Mouse (Mus musculus) brain, adult 2 months (tissue): ENCODE measurements around the gene 1700003E16Rik.
A peak's percentile ranks its signal among the peaks of the same experiment; 100 is the strongest.

Experiments used
- DNase-seq: peaks from one replicate; pipeline ENCODE4 v3.0.0; 2011; ENCODE audit warnings: low read depth, low spot score

The 1700003E16Rik gene

GRCm38 (mm10) chr6:83206321-83206720 is 50.1 kb downstream of the 1700003E16Rik start:
- DNase-seq = no peak

DNA sequence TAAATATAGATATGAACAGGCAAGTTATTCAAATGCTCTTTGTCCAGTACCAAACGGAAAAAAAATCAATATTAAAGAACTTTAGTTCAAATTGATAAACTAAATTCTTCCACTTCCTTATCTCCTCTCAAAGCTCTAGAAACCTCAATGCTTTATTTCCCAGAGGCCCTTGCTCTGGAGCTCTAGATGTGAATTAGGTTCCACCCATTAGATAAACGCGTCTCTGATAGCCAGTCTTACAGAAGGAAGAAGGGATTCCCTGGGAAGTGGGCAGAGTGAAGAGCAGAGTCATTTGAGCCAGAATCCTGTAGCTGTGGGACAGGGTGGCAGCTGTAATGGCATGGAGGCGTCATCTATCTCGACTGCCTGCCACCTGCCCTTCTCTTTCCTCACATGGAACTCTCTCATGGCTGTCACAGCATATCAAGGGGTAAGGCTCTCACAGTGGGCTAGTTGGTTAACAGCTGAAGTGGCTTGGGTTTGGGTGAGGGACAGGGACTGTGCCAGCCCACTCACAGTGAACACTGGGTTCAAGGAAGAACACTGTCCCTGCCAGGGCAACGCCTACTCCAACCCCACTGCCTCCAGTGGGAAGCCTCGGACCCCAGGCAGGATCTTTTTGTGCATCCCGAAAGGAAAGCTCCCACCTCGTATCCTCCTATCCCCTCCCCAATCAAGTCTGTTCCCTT is 51.3 kb downstream of the 1700003E16Rik start:
- no peak for DNase-seq

DNA sequence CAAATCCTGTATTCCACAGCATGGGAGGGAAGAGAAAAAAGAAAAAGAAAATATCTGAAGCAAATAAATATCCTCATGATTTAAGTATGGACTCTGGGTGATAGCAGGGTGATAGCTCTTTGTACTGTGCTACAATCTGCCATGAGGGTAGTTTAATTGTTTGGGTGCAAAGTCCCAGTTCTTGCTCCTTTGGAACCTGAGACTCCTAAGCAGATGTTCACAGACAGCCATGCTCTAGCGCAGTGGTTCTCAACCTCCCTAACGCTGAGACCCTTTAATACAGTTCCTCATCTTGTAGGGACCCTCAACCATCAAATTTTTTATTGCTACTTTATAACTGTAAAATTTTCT is 51.8 kb downstream of the 1700003E16Rik start:
- DNase-seq = no peak

DNA sequence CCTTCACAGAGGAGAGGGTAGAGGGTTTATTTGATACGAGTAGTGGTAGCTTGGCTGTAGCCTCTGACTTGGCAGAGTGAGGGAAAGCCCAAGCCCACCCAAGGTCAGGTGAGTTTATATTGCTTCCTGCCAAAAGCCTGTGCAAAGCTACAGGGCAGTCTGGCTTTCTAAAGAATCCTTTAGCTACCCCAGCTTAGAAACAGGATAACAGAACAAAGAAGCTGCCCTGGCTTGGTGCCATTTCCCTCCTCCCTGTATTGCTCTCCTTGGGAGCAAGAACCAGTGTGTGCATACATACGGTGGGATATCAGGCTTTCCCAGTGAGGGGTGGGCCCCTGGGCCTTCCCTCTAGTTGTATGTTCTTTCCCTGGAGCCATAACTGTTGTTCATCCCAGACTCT is 54.3 kb downstream of the 1700003E16Rik start:
- DNase-seq = no peak

DNA sequence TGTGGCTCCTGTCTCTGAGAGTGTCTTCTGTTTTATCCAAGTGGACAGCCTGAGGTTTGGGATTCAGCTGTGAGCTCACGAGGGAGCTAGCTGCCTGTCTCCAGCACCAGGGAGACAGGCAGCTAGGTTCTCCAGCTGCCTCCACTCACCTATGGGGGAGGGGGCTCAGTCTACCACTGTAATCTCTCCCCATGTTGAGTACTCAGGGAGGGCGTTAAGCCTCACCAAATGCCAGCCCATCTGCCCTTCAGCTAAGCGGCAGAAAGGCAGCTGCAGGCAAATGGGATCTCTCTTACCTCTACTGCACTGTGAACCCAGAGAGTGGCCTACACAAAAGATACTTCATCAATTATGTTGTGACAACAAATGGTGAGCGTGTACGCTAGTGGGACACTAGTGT is 55.3 kb downstream of the 1700003E16Rik start:
- peak; percentile 18 for DNase-seq
